Mouse (Mus musculus) lung, embryonic 15.5 days (tissue): ENCODE data around the gene Adgrf3. TPM values are rescaled to one million over a fixed set of nuclear protein-coding genes. Genes with fewer than 3 reads are reported as not detected.

Source experiments
- ATAC-seq: fragments of 200-750 bp; cut with Nextera tagmentation; 2 replicates; pipeline ENCODE4 v1.8.0; 2017; ENCODE audit warnings: moderate number of reproducible peaks, borderline replicate concordance; ENCODE audit not compliant: low FRiP score, low TSS enrichment; ENCODE audit errors: extremely low read depth
- H3K27ac ChIP-seq: fragments of 300-500 bp; sonication (generic); 2 replicates; pipeline ENCODE4 v1.5.1; 2015; ENCODE audit warnings: moderate library complexity, mild to moderate bottlenecking, inconsistent platforms
- H3K27me3 ChIP-seq: fragments of 300-500 bp; sonication (generic); 2 replicates; pipeline ENCODE4 v1.6.1; 2015; ENCODE audit warnings: inconsistent platforms
- H3K36me3 ChIP-seq: fragments of 300-500 bp; sonication (generic); 2 replicates; pipeline ENCODE4 v1.6.1; 2015; ENCODE audit warnings: inconsistent platforms
- H3K4me1 ChIP-seq: fragments of 300-500 bp; sonication (generic); 2 replicates; pipeline ENCODE4 v1.6.1; 2015; ENCODE audit warnings: inconsistent platforms
- H3K4me2 ChIP-seq: fragments of 300-500 bp; sonication (generic); 2 replicates; pipeline ENCODE4 v1.6.1; 2015; ENCODE audit warnings: inconsistent platforms, mild to moderate bottlenecking, moderate library complexity
- H3K4me3 ChIP-seq: fragments of 300-500 bp; sonication (generic); 2 replicates; pipeline ENCODE4 v1.5.1; 2015; ENCODE audit warnings: mild to moderate bottlenecking, inconsistent platforms
- H3K9ac ChIP-seq: fragments of 300-500 bp; sonication (generic); 2 replicates; pipeline ENCODE4 v1.6.1; 2015; ENCODE audit warnings: inconsistent platforms
- H3K9me3 ChIP-seq: fragments of 300-500 bp; sonication (generic); 2 replicates; pipeline ENCODE4 v1.6.1; 2016; ENCODE audit warnings: inconsistent platforms
- WGBS: fragments of 180-500 bp; shearing (Covaris S2); methylation state at CpG from one replicate; pipeline ENCODE4 v1.1.7; 2015; 5-methylcytosine and 5-hydroxymethylcytosine counted together
- polyA plus RNA-seq: library from polyadenylated mRNA; unstranded; fragments of >200 nt; fragmentation: Nextera tagmentation; extraction: Ambion mirVana; gene quantifications from 2 replicates; pipeline ENCODE4 v1.2.1, GENCODE M21; 2015

Adgrf3 gene
- polyA plus RNA-seq, 1 experiment from 2014 or later = 0.22 TPM

DNA sequence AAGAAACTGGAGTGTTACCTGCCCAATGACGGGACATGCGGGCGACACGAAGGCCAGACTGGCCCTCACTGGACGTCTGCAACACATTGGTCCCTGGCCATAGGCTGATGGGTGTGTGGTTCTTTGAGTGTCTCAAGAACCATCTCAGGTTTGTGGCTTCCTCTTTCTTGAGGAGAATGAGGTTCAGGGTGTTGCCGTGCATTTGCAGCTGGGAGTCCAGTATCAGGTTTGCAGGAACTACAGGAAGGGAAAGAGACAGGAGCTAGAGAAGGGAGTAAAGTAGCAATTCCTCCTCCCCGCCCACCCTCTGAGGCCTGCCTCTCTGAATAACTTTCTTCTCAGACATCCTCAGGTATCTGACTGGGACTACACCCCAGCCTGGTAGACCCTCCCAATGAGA, 3.3 kb downstream of the Adgrf3 start:
- ATAC-seq = no peak

DNA sequence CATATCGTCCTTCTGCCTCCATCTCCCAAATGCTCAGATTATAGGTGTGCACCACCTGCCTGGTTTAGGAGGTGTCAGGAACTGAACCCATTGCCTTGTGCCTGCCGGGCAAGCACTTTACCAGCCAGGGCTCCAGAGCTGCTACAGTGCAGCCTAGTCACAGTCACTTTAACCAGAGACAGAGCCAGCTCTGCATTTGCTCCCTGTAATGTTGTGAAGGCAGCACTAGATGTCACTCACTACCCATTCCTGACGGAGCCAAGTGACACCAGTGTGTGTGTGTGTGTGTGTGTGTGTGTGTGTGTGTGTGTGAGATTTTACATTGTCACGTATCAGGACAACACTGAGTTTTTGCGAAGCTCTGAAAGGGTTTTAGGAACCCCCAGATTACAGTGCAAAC, 4.0 kb downstream of the Adgrf3 start:
- Histone ChIP-seq H3K9ac (no peak overlapping the region), H3K4me2 (no peak overlapping the region), H3K4me1 (0 out of 2 replicates have a peak, but pooled peaks cover 7% of the 10 kb centered on the region), H3K9me3 (no peaks in the 10 kb centered on the region), H3K27ac (no peak overlapping the region), H3K36me3 (no peaks in the 10 kb centered on the region), H3K4me3 (no peak overlapping the region), H3K27me3 (no peaks in the 10 kb centered on the region)
- 41% methylated on average over 5 of the region's 5 CpGs for WGBS
- peak; percentile 21; the same call in 1 of the 2 replicates for ATAC-seq

More for the DNA sequence above, 3.3 kb downstream of the Adgrf3 start:
- Histone ChIP-seq H3K4me2 (no peak overlapping the region), H3K4me1 (0 out of 2 replicates have a peak, but pooled peaks cover 7% of the 10 kb centered on the region), H3K27ac (no peak overlapping the region), H3K9ac (no peak overlapping the region), H3K36me3 (no peaks in the 10 kb centered on the region), H3K27me3 (no peaks in the 10 kb centered on the region), H3K4me3 (no peak overlapping the region), H3K9me3 (no peaks in the 10 kb centered on the region)
- WGBS = 79% methylated on average over 7 of the region's 7 CpGs

DNA sequence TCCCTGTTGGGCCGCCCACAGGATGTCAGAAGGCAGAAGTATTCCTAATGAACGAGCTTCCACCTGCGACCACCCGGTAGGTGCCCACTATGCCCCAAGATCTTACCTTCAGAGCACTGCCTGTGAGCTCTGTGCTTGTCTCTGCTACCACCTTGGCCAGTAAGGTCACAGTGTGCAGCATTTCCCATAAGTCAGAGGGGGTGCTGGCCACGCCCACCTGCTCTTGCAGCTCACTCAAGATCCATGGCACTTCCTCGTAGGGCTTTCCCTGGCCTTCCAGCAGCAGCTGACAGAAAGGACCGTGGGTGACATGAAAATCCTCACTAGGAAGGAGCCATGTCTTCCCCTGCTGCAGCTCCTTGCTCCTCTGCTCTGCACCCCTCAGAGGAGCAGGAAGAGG, 7.3 kb downstream of the Adgrf3 start:
- no peak for ATAC-seq
- Histone ChIP-seq H3K27me3 (no peaks in the 10 kb centered on the region), H3K9me3 (no peaks in the 10 kb centered on the region), H3K27ac (no peak overlapping the region), H3K4me1 (0 out of 2 replicates have a peak, but pooled peaks cover 7% of the 10 kb centered on the region), H3K36me3 (no peaks in the 10 kb centered on the region), H3K4me3 (no peak overlapping the region), H3K9ac (no peak overlapping the region), H3K4me2 (no peak overlapping the region)
- WGBS = 55% methylated on average over 7 of the region's 7 CpGs

DNA sequence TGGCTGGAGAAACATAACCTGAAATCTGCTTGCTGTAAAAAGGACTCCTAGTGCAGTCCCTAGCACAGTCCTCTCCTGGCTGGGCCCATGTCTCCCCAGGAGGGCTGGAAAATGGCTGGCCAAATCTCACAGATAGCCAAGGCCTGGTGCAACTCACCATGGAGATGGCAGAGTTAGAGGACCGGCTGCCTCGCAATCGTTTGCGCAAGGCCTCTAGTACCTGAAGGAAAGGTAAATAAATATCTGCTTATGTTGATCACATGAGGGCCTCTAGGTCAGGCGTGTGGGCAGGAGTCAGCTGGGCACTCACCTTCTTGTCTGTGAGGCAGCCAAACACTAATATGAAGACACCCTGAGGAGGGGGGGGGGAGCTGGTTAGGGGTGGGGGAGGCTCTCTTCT, 10.2 kb downstream of the Adgrf3 start:
- Histone ChIP-seq H3K9me3 (no peaks in the 10 kb centered on the region), H3K4me3 (no peak overlapping the region), H3K36me3 (no peaks in the 10 kb centered on the region), H3K9ac (no peak overlapping the region), H3K27ac (no peak overlapping the region), H3K4me2 (no peak overlapping the region), H3K4me1 (no peaks in the 10 kb centered on the region), H3K27me3 (no peaks in the 10 kb centered on the region)
- 67% methylated on average over 5 of the region's 5 CpGs for WGBS
- no peak for ATAC-seq

DNA sequence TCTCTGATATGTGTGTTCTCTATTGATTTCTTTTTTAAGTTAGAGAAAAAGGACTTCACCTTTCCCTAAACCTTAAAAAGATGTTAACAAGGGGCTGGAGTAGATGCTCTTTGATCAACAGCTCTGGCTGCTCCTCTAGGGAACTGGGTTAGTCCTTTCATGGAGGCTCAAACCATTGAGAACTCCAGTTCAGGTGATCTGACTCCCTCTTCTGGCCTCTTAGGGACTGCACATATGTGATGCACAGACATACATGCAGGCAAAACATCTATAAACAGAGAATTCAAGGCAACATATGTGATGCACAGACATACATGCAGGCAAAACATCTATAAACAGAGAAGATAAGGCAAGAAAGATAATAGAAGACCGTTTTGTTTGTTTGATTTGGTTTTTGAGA, 13.1 kb downstream of the Adgrf3 start:
- ATAC-seq = no peak
- Histone ChIP-seq H3K4me2 (no peak overlapping the region), H3K9me3 (no peaks in the 10 kb centered on the region), H3K9ac (no peak overlapping the region), H3K4me1 (no peaks in the 10 kb centered on the region), H3K4me3 (no peak overlapping the region), H3K27ac (no peak overlapping the region), H3K27me3 (no peaks in the 10 kb centered on the region), H3K36me3 (0 out of 2 replicates have a peak, but pooled peaks cover 6% of the 10 kb centered on the region)
- 55% methylated on average over 1 of the region's 1 CpGs for WGBS

DNA sequence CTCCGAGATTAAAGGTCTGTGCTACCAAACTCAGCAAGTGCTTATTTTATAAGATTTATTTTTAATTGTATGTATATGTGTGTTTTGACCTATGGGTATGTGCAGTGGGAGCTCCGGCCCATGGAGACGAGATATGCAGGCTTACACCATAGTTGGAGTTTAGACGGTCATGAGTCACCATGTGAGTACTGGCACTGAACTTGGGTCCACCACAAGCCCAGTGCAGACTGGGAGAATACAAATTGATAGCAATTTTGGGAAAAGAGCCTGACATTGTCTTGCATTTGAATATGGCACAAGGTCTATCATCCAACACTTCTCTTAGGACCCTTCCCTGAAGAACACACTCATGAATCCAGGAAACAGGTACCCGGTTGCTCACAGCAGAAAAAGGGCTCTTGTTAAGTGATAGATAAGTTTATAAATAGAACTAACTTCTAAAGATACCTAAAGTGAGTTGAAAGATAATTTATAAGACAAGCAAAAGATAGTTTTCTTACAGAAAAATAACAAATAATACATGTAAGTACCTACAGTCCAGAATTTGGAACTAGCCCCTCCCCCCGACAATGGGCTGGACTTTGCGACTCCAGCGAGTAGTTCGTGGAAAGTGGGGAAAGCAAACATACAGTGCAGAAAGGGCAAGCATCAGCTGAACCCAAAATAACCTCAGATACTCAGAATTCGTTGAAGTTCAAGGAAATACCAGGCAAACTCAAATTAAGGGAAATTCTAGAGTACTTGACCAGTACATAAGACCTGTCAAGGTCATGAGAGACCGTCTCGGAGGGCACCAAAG, 17.6 kb downstream of the Adgrf3 start:
- Histone ChIP-seq H3K27me3 (no peaks in the 10 kb centered on the region), H3K9ac (no peak overlapping the region), H3K27ac (no peak overlapping the region), H3K4me1 (no peaks in the 10 kb centered on the region), H3K4me3 (no peak overlapping the region), H3K4me2 (no peak overlapping the region), H3K36me3 (peaks cover 26% of the 10 kb centered on the region), H3K9me3 (no peaks in the 10 kb centered on the region)
- ATAC-seq = no peak
- 90% methylated on average over 12 of the region's 12 CpGs for WGBS

DNA sequence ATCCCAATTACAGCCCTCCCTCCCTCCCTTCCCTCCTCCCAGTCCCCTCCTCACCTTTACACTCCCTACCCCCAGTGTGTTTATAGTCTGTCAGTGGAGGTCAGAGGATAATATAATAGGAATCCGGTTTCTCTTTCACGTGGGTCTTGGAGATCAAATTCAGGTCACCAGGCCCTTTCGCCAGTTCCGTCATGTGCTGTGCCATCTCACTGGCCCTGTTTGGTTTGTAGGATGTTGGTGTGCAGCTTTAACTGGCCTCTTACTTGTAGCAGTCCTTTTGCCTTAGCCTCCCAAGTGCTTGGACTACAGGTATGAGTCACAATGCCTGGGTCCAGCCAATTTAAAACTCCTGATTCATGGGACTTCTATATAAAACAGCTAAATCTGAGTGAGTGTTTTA, 29.7 kb downstream of the Adgrf3 start:
- peaks cover 63% of the 10 kb centered on the region for H3K36me3 ChIP-seq
- H3K9me3 ChIP-seq = no peaks in the 10 kb centered on the region
- no peaks in the 10 kb centered on the region for H3K27me3 ChIP-seq
- H3K4me3 ChIP-seq = no peak overlapping the region
- H3K4me2 ChIP-seq = no peak overlapping the region
- ATAC-seq = no peak
- 49% methylated on average over 4 of the region's 4 CpGs for WGBS
- H3K27ac ChIP-seq = no peak overlapping the region
- H3K4me1 ChIP-seq = no peaks in the 10 kb centered on the region
- H3K9ac ChIP-seq = no peak overlapping the region

DNA sequence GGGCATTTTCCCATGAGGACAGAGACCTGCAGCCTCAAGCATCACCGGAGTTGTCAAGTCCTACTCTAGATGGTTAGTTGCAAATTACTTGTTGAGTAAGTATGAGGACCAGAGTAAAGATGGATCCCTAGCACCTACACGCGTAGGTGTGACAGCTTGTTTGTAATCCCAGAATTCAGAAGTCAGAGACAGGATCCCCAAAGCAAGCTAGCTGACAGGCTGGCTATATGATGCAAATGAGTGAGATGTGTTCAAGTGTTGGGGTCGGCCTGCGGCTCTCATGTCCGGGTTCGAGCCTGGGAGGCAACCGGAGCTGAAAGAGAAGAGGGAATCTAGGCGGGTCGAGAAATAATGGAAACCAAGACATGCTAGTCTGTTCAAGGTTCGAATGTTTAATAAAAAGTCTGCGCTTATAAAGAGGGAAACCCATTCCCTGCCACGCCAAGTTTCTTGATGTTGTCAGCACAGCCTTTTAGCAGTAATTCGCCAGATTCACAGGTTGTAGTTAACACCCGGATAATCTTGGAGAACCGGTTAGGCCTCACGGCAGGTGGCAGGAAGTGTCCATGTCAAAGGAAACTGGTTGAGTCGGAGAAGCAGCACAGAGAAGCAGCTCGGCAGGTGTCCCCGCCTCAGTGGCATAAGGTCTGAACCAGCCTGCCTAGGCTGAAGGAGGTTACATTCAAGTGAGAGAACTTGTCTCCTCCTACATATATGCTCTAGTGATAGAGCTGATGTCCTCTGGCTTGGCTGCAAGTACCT, 32.4 kb downstream of the Adgrf3 start:
- Histone ChIP-seq H3K9ac (no peak overlapping the region), H3K4me3 (no peak overlapping the region), H3K9me3 (no peaks in the 10 kb centered on the region), H3K27me3 (no peaks in the 10 kb centered on the region), H3K4me1 (no peaks in the 10 kb centered on the region), H3K4me2 (no peak overlapping the region), H3K27ac (no peak overlapping the region), H3K36me3 (peaks cover 72% of the 10 kb centered on the region)
- 44% methylated on average over 20 of the region's 20 CpGs for whole genome bisulfite sequencing
- no peak for ATAC-seq

DNA sequence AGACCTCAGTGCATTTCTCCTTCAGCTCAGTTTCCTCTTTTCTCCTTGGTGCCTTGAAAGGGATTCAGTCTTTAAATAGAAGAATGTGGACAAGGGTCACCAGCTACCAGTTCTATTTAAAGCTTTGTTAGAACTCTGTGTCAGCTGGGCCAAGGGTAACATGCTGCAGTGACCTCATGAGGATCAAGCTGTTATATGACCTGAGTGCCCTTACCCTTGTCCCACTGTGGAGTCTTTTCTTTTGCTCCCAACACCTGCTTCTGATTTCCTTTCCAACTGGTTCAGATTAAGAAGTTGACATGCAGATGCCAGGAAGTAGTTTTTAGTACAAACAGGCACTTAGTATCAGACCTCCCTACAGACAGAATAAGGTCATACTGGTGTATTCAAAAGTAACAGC, 33.4 kb downstream of the Adgrf3 start:
- Histone ChIP-seq H3K4me1 (no peaks in the 10 kb centered on the region), H3K9me3 (no peaks in the 10 kb centered on the region), H3K4me2 (no peak overlapping the region), H3K36me3 (peaks cover 65% of the 10 kb centered on the region), H3K27ac (no peak overlapping the region), H3K4me3 (no peak overlapping the region), H3K27me3 (no peaks in the 10 kb centered on the region), H3K9ac (no peak overlapping the region)
- ATAC-seq = no peak

DNA sequence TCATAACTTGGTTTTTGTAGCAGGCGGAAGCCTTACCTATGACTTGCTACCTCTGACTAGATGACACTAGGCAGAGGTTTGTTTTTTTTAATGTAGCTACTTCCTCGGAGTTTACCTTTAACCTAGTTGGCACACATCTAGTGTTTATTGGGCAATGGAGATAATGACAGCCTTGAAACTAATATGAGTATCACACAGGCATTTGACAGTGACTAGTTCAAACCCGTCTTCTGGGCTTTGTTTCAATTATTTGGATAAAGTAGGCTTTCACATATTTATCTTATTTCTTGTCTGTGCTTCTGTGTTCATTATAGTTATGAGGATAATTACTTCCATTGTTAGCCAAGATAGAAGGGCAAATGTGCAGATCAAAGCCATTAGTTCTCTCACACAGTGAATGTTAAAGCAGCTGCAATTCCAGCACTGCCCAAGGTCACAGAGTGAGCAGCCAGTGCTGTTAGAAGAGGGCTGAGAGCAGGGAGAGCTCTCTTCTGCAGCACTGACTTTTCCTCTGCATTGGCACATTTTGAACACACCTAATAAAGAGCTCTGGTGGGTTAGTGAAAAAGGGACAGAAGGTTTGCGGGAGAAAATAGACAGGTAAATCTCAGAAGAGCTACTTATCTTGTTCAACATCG, 35.1 kb downstream of the Adgrf3 start:
- WGBS = 77% methylated on average over 5 of the region's 5 CpGs
- Histone ChIP-seq H3K4me2 (no peak overlapping the region), H3K27me3 (no peaks in the 10 kb centered on the region), H3K36me3 (peaks cover 51% of the 10 kb centered on the region), H3K9me3 (no peaks in the 10 kb centered on the region), H3K4me3 (no peak overlapping the region), H3K27ac (no peak overlapping the region), H3K9ac (no peak overlapping the region), H3K4me1 (no peaks in the 10 kb centered on the region)
- ATAC-seq = no peak

DNA sequence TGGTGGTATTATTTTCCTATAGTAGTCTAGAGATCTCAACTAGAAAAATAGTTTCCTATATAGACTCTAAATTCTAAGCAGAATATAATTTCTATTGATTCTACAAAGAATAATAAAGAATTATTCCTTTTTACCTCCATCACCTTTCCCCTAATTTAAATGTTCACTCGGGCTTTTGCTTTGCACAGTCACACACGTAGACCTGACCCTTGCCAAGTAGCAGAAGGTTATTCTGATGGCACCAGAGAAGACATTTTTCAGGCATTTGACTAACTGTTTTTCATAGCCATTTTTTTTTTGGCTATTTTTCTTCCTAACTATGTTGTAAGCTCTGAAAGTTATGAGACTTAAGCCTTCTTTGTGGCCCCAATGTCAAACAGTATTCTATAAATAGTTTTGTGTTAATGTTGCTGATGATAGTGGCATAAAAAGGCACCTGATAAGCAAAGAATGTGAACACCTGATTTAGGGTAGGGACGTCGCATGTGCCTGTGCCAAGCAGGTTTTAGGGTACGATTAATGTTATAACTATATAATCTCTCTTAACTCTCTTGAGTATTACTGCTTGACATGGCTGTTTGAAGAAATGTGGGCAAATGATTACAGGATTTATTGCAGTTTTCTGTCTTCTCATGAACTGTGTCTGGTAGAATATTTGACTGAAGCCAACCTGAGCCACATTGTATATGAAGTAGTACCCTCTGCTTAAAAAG, 40.1 kb downstream of the Adgrf3 start:
- no peaks in the 10 kb centered on the region for H3K4me1 ChIP-seq
- H3K27ac ChIP-seq = no peak overlapping the region
- peaks cover 24% of the 10 kb centered on the region for H3K36me3 ChIP-seq
- no peak overlapping the region for H3K9ac ChIP-seq
- ATAC-seq = no peak
- no peaks in the 10 kb centered on the region for H3K9me3 ChIP-seq
- no peak overlapping the region for H3K4me3 ChIP-seq
- 88% methylated on average over 5 of the region's 5 CpGs for WGBS
- H3K4me2 ChIP-seq = no peak overlapping the region
- no peaks in the 10 kb centered on the region for H3K27me3 ChIP-seq
